Mouse (Mus musculus) embryonic facial prominence, embryonic 15.5 days (tissue): ENCODE results near the gene Prkch. TPM values are rescaled to one million over a fixed set of nuclear protein-coding genes. Genes with fewer than 3 reads are reported as not detected.

ENCODE experiments used
- ATAC-seq: fragments of 200-750 bp; cut with Nextera tagmentation; 2 replicates; pipeline ENCODE4 v1.8.0; 2017; ENCODE audit warnings: low read depth, moderate TSS enrichment; ENCODE audit not compliant: insufficient number of reproducible peaks, low FRiP score, low TSS enrichment
- H3K27ac ChIP-seq: fragments of 300-500 bp; sonication (generic); replicated peaks from 2 replicates; pipeline ENCODE4 v1.5.1; 2015; ENCODE audit warnings: mild to moderate bottlenecking, inconsistent platforms
- H3K27me3 ChIP-seq: fragments of 300-500 bp; sonication (generic); 2 replicates; pipeline ENCODE4 v1.6.1; 2015; ENCODE audit warnings: inconsistent platforms
- H3K36me3 ChIP-seq: fragments of 300-500 bp; sonication (generic); 2 replicates; pipeline ENCODE4 v1.6.1; 2015; ENCODE audit warnings: mild to moderate bottlenecking, inconsistent platforms
- H3K4me1 ChIP-seq: fragments of 300-500 bp; sonication (generic); 2 replicates; pipeline ENCODE4 v1.6.1; 2015; ENCODE audit warnings: inconsistent platforms
- H3K4me2 ChIP-seq: fragments of 300-500 bp; sonication (generic); replicated peaks from 2 replicates; pipeline ENCODE4 v1.6.1; 2015; ENCODE audit warnings: mild to moderate bottlenecking, inconsistent platforms
- H3K4me3 ChIP-seq: fragments of 300-500 bp; sonication (generic); replicated peaks from 2 replicates; pipeline ENCODE4 v1.5.1; 2015; ENCODE audit warnings: mild to moderate bottlenecking, inconsistent platforms
- H3K9ac ChIP-seq: fragments of 300-500 bp; sonication (generic); 2 replicates; pipeline ENCODE4 v1.6.1; 2015; ENCODE audit warnings: inconsistent platforms
- H3K9me3 ChIP-seq: fragments of 300-500 bp; sonication (generic); replicated peaks from 2 replicates; pipeline ENCODE4 v1.6.1; 2016; ENCODE audit warnings: inconsistent platforms
- WGBS: fragments of 180-500 bp; shearing (Covaris S2); methylation state at CpG from one replicate; pipeline ENCODE4 v1.1.7; 2015; 5-methylcytosine and 5-hydroxymethylcytosine counted together
- polyA plus RNA-seq: library from polyadenylated mRNA; unstranded; fragments of >200 nt; fragmentation: Nextera tagmentation; extraction: Ambion mirVana; gene quantifications from 2 replicates; pipeline ENCODE4 v1.2.1, GENCODE M21; 2015

The Prkch gene
- polyA plus RNA-seq, 1 experiment from 2014 or later = 21.0 TPM

- WGBS = 81% methylated on average over 2 of the region's 2 CpGs
- no peak for ATAC-seq
- no peak overlapping the region for H3K4me3 ChIP-seq
- H3K4me2 ChIP-seq = no peak overlapping the region
- peaks cover 32% of the 10 kb centered on the region for H3K4me1 ChIP-seq
- no peaks in the 10 kb centered on the region for H3K27me3 ChIP-seq
- no peaks in the 10 kb centered on the region for H3K9me3 ChIP-seq
- H3K36me3 ChIP-seq = no peaks in the 10 kb centered on the region
- no peak overlapping the region for H3K27ac ChIP-seq
- no peak overlapping the region for H3K9ac ChIP-seq
Observed at GRCm38 (mm10) chr12:73814897-73815296, 230.3 kb downstream of the Prkch start.

GRCm38 (mm10) chr12:73815463-73815862 lies 230.9 kb downstream of the Prkch start:
- no peaks in the 10 kb centered on the region for H3K36me3 ChIP-seq
- 63% methylated on average over 4 of the region's 4 CpGs for WGBS
- ATAC-seq = no peak
- H3K4me3 ChIP-seq = no peak overlapping the region
- H3K9me3 ChIP-seq = no peaks in the 10 kb centered on the region
- H3K9ac ChIP-seq = no peak overlapping the region
- no peak overlapping the region for H3K27ac ChIP-seq
- H3K4me1 ChIP-seq = peaks cover 26% of the 10 kb centered on the region
- H3K27me3 ChIP-seq = no peaks in the 10 kb centered on the region
- H3K4me2 ChIP-seq = no peak overlapping the region

DNA sequence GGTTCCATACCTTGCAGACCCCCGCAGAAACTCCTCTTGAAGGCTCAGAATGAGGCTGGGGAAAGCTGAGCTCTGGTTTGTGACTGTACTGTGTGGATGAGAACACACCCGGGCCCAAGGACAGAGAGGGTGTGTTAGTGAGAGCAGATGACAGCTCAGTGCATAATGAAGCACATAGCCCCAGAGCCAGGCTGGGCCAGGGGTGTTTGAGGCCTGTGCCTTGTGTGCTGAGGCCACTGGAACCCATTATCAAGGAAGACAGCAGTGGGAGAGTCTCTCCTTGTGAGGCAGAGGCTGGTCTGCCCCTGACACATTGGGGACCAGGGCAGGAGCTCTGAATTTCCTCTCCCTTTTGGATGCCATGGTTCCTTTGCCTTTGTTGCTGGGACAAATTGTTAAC lies 231.3 kb downstream of the Prkch start:
- Histone ChIP-seq H3K4me3 (no peak overlapping the region), H3K27me3 (no peaks in the 10 kb centered on the region), H3K4me2 (no peak overlapping the region), H3K9me3 (no peaks in the 10 kb centered on the region), H3K4me1 (peaks cover 22% of the 10 kb centered on the region), H3K9ac (no peak overlapping the region), H3K27ac (no peak overlapping the region), H3K36me3 (no peaks in the 10 kb centered on the region)
- 44% methylated on average over 2 of the region's 2 CpGs for WGBS
- no peak for ATAC-seq

DNA sequence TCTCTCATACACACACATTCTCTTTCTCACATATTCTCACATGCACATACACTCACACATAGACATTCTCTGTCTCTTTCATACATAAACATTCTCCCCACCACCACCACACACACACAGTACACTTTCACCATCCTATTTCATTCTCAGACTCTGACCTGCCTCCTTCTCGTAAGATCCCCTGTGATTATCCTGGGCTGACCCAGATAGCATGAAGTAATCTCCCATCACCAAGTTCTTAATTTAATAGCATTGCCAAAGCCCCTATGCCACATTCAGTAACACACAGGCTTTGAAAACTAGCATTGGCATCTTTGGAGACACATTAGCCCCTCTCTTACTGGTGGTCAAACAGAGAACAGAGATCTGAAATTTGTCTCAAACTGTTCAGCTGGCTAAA lies 232.3 kb downstream of the Prkch start:
- Histone ChIP-seq H3K36me3 (no peaks in the 10 kb centered on the region), H3K27ac (no peak overlapping the region), H3K4me3 (no peak overlapping the region), H3K4me1 (peaks cover 13% of the 10 kb centered on the region), H3K4me2 (no peak overlapping the region), H3K9me3 (no peaks in the 10 kb centered on the region), H3K27me3 (no peaks in the 10 kb centered on the region), H3K9ac (no peak overlapping the region)
- no peak for ATAC-seq
- WGBS = 87% methylated on average over 1 of the region's 1 CpGs

GRCm38 (mm10) chr12:73818801-73819200 lies 234.2 kb downstream of the Prkch start:
- Histone ChIP-seq H3K9me3 (no peaks in the 10 kb centered on the region), H3K4me3 (no peak overlapping the region), H3K4me2 (no peak overlapping the region), H3K4me1 (no peaks in the 10 kb centered on the region), H3K27me3 (no peaks in the 10 kb centered on the region), H3K27ac (no peak overlapping the region), H3K9ac (no peak overlapping the region), H3K36me3 (no peaks in the 10 kb centered on the region)
- WGBS = 55% methylated on average over 1 of the region's 1 CpGs
- ATAC-seq = no peak

DNA sequence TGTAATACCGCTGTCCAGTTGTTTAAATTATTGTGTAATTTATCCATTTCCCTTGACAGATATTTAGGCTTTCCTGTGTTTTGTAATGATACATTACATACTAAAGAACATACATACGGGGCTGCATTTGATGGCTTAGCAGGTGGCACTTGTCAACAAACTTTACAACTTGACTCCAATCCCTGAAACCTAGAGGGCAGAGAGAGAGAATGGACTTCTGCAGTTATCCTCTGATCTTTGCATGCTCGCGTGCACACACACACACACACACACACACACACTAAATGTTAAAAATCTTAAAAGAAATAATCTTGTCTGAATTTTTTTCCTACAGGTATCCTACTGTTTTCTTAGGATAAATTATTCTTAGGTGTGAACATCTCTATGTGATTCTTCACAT lies 236.6 kb downstream of the Prkch start:
- Histone ChIP-seq H3K27me3 (no peaks in the 10 kb centered on the region), H3K27ac (no peak overlapping the region), H3K4me1 (no peaks in the 10 kb centered on the region), H3K9me3 (no peaks in the 10 kb centered on the region), H3K4me2 (no peak overlapping the region), H3K9ac (no peak overlapping the region), H3K36me3 (no peaks in the 10 kb centered on the region), H3K4me3 (no peak overlapping the region)
- WGBS = 86% methylated on average over 4 of the region's 4 CpGs
- ATAC-seq = no peak

GRCm38 (mm10) chr12:73822331-73822730 lies 237.7 kb downstream of the Prkch start:
- no peak for ATAC-seq
- Histone ChIP-seq H3K9me3 (no peaks in the 10 kb centered on the region), H3K36me3 (no peaks in the 10 kb centered on the region), H3K27ac (no peak overlapping the region), H3K4me2 (no peak overlapping the region), H3K27me3 (no peaks in the 10 kb centered on the region), H3K4me3 (no peak overlapping the region), H3K4me1 (no peaks in the 10 kb centered on the region), H3K9ac (no peak overlapping the region)
- WGBS = 81% methylated on average over 12 of the region's 12 CpGs

- H3K9me3 ChIP-seq = no peaks in the 10 kb centered on the region
- H3K27me3 ChIP-seq = no peaks in the 10 kb centered on the region
- no peaks in the 10 kb centered on the region for H3K36me3 ChIP-seq
- no peaks in the 10 kb centered on the region for H3K4me1 ChIP-seq
- H3K4me2 ChIP-seq = no peak overlapping the region
- H3K9ac ChIP-seq = no peak overlapping the region
- H3K27ac ChIP-seq = no peak overlapping the region
- no peak for ATAC-seq
- WGBS = 58% methylated on average over 1 of the region's 1 CpGs
- no peak overlapping the region for H3K4me3 ChIP-seq
Observed at GRCm38 (mm10) chr12:73824828-73825227, 240.2 kb downstream of the Prkch start.

Other genes with a start within 250 kb of the Prkch start
- 14.8 and 17.5 TPM in 2 replicates for gene Tmem30b, start 38.4 kb upstream of the Prkch start, polyA plus RNA-seq